Mouse (Mus musculus) thymus, adult 2 months (tissue): ENCODE results near the gene Hist1h2bm. TPM values are rescaled to one million over a fixed set of nuclear protein-coding genes. Genes with fewer than 3 reads are reported as not detected.
A peak's percentile ranks its signal among the peaks of the same experiment; 100 is the strongest.
"Not testable (repeated sequence)": the region's sequence is repeated elsewhere in the genome, so short reads cannot be mapped to it uniquely, and the experiment has no call there.

Experiments used
- DNase-seq: peaks from one replicate; pipeline ENCODE4 v3.0.0; 2021
- H3K27ac ChIP-seq: fragments of 200-500 bp; 2 replicates; pipeline ENCODE4 v1.5.1; 2012; ENCODE audit warnings: low read length, control low read depth; ENCODE audit not compliant: control insufficient read depth, insufficient read depth
- H3K27me3 ChIP-seq: fragments of 200-500 bp; 2 replicates; pipeline ENCODE4 v1.6.1; 2012; ENCODE audit warnings: mild to moderate bottlenecking, low read length, moderate library complexity, mixed read lengths; ENCODE audit not compliant: control insufficient read depth, insufficient read depth
- H3K36me3 ChIP-seq: fragments of 200-500 bp; 2 replicates; pipeline ENCODE4 v1.6.1; 2012; ENCODE audit warnings: mild to moderate bottlenecking, low read length, moderate library complexity; ENCODE audit not compliant: control insufficient read depth, insufficient read depth
- H3K4me1 ChIP-seq: fragments of 200-500 bp; replicated peaks from 2 replicates; pipeline ENCODE4 v1.6.1; 2012; ENCODE audit warnings: low read length; ENCODE audit not compliant: control insufficient read depth, insufficient read depth
- H3K4me3 ChIP-seq: fragments of 200-500 bp; 2 replicates; pipeline ENCODE4 v1.5.1; 2012; ENCODE audit warnings: mild to moderate bottlenecking, low read length, control low read depth, moderate library complexity; ENCODE audit not compliant: control insufficient read depth, insufficient read depth
- CTCF ChIP-seq: fragments of 200-500 bp; IDR thresholded peaks from 2 replicates; pipeline ENCODE4 v1.5.1; 2012; ENCODE audit warnings: mild to moderate bottlenecking, control low read depth, low read length, moderate library complexity, borderline replicate concordance; ENCODE audit not compliant: control insufficient read depth, poor library complexity, insufficient read depth; ENCODE audit errors: extremely low read depth
- POLR2A ChIP-seq: fragments of 200-500 bp; IDR thresholded peaks from 2 replicates; pipeline ENCODE4 v1.6.1; 2012; ENCODE audit warnings: mild to moderate bottlenecking, low read length, control low read depth, moderate library complexity; ENCODE audit not compliant: control insufficient read depth, poor library complexity, insufficient read depth; ENCODE audit errors: extremely low read depth
- WGBS: fragments of 180-500 bp; shearing (Covaris S2); methylation state at CpG from one replicate; pipeline ENCODE4 v1.1.7; 2018; 5-methylcytosine and 5-hydroxymethylcytosine counted together
- polyA plus RNA-seq: library from polyadenylated mRNA; depleted of rRNA; stranded (reverse); fragments of >200 nt; gene quantifications from 2 replicates; pipeline ENCODE4 v1.2.3, GENCODE M21; 2012

Hist1h2bm gene
- polyA plus RNA-seq, 1 experiment: 76.1 TPM

- peak; percentile 96 for DNase-seq
- not testable (repeated sequence) for H3K27me3 ChIP-seq, H3K36me3 ChIP-seq, H3K4me1 ChIP-seq
- WGBS: under 1% methylated on average over 46 of the region's 56 CpGs
- Histone ChIP-seq H3K27ac (peak within 1 kb of the TSS; percentile 96), H3K4me3 (peak within 1 kb of the TSS; percentile 61)
- peak; percentile 84 for TF ChIP-seq POLR2A
These were observed 28.5 kb downstream of the Hist1h2bm start, which contains the start of gene Hist1h4k for GRCm38 (mm10) chr13:21750159-21751017. Hist1h4k (minus strand) TSS chr13:21750505.

DNA sequence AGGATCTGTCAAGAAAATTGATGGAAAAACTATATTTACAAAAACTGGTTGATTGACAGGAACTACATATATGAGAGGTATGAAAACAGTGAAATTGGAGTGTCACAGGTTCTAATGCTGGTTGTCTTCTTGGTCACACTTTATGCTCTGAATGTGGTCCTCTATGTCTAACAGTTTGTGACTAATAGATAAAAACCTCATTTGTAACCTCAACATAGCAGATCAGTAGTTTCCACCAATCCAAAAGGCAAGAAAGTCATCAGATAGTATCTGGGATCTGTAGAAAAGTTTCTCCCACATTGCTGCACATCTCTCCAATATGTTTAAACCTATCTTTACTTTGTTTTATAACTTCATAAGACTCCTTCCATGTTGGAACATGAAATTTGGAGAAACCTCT lies 29.6 kb downstream of the Hist1h2bm start:
- TF ChIP-seq CTCF (no peak), POLR2A (no peak)
- DNase-seq: no peak
- Histone ChIP-seq H3K4me1 (peaks cover 7% of the 10 kb centered on the region), H3K27me3 (no peaks in the 10 kb centered on the region), H3K4me3 (no peak overlapping the region), H3K36me3 (no peaks in the 10 kb centered on the region), H3K27ac (no peak overlapping the region)

DNA sequence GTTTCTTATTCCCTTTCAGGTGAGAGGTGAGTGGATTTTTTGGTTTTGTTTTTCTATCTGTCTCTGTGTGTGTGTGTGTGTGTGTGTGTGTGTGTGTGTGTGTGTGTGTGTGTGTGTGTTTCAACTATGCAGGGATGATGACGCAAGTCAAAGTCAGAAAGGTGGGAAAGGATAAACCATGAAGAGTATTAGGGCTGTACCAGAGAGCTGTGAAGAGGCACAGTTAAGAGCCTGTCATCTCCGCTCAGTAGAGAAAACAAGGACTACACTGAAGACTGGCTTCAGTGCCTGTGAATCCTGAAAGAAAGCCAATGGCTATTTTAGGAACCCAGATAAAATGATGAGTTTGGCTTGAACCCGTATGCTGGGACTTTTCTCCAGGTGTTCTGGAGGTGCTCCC lies 30.0 kb downstream of the Hist1h2bm start:
- H3K4me3 ChIP-seq: no peak overlapping the region
- no peak for DNase-seq
- 84% methylated on average over 3 of the region's 3 CpGs for WGBS
- no peak overlapping the region; the same call in 1 of the 2 replicates for H3K27ac ChIP-seq
- TF ChIP-seq CTCF: no peak
- TF ChIP-seq POLR2A: no peak
- H3K36me3 ChIP-seq: no peaks in the 10 kb centered on the region
- peaks cover 7% of the 10 kb centered on the region for H3K4me1 ChIP-seq
- no peaks in the 10 kb centered on the region for H3K27me3 ChIP-seq

DNA sequence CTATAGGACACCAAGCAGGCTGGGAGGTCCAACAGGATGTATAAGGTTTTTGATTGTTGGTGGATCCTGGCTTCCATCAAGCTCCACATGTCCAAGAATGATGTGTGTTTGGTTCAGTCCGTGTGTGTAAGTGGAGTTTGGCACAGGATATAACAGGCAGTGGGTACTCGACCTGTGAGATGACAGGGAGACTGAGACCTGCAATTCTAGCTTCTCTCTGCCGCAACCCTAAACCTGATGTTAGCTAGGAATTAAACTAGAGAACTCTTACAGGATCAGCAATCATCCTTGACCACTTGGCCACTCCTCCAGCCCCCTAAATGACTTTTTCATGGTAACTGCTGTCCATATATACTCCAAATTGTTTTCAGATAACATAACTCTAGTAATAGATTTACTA lies 30.5 kb downstream of the Hist1h2bm start:
- peaks cover 7% of the 10 kb centered on the region for H3K4me1 ChIP-seq
- no peak overlapping the region for H3K4me3 ChIP-seq
- WGBS: 54% methylated on average over 3 of the region's 3 CpGs
- no peak for DNase-seq
- H3K27ac ChIP-seq: peak overlapping the region; percentile 7; the same call in 1 of the 2 replicates
- TF ChIP-seq CTCF: no peak
- TF ChIP-seq POLR2A: no peak
- H3K36me3 ChIP-seq: no peaks in the 10 kb centered on the region
- no peaks in the 10 kb centered on the region for H3K27me3 ChIP-seq

DNA sequence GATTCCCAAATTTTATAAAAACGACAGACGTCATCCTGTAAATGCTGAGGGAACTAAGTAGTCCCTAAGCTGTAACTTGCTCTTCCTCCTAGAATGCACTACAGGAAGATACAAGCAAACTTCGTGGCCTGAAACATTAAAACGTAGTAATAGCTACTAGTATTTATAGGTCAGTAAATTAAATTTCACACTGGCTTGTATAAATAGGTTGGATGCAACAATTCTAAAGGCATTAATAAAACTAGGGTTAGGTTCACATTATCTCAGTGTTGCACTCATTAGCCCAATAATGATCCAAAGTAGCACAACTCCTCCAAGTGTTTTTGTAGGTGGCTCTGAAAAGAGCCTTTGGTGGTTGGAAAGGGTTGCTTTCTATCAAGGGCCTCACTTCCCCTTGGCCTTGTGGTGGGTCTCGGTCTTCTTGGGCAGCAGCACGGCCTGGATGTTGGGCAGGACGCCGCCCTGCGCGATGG lies 31.2 kb downstream of the Hist1h2bm start:
- Histone ChIP-seq H3K36me3 (no peaks in the 10 kb centered on the region), H3K27ac (peak overlapping the region; percentile 94), H3K4me3 (peak overlapping the region; percentile 69), H3K27me3 (no peaks in the 10 kb centered on the region), H3K4me1 (peaks cover 5% of the 10 kb centered on the region; the same call in 1 of the 2 replicates)
- 4% methylated on average over 10 of the region's 10 CpGs for WGBS
- TF ChIP-seq CTCF (no peak), POLR2A (no peak)
- no peak for DNase-seq

GRCm38 (mm10) chr13:21753524-21754285 lies 31.9 kb downstream of the Hist1h2bm start, which contains the start of the genes Hist1h2ak and Hist1h2bn:
Hist1h2ak (minus strand) TSS chr13:21753827.
Hist1h2bn (plus strand) TSS chr13:21754123.
- peak; percentile 78 for DNase-seq
- H3K4me1 ChIP-seq, H3K36me3 ChIP-seq, H3K27me3 ChIP-seq: not testable (repeated sequence)
- Histone ChIP-seq H3K27ac (peak within 1 kb of the TSS; percentile 94), H3K4me3 (peak within 1 kb of the TSS; percentile 69)
- under 1% methylated on average over 50 of the region's 50 CpGs for WGBS
- peak; percentile 68; the same call in 1 of the 2 replicates for TF ChIP-seq POLR2A

GRCm38 (mm10) chr13:21754294-21755001 lies 32.6 kb downstream of the Hist1h2bm start:
- not testable (repeated sequence) for H3K27me3 ChIP-seq, H3K4me1 ChIP-seq, H3K36me3 ChIP-seq
- Histone ChIP-seq H3K4me3 (peak overlapping the region; percentile 49), H3K27ac (peak overlapping the region; percentile 90)
- DNase-seq: peak; percentile 42
- under 1% methylated on average over 25 of the region's 26 CpGs for WGBS
